Mouse (Mus musculus) frontal cortex, postnatal 10 days (tissue): Measurements from ENCODE around the gene Epn1.

Experiments used
- DNase-seq, 2 experiments: peaks; one replicate each; pipeline ENCODE4 v3.0.0; 2022; ENCODE audit warnings: low spot score in 2 of 2, mixed read lengths in 1 of 2

The Epn1 gene

DNA sequence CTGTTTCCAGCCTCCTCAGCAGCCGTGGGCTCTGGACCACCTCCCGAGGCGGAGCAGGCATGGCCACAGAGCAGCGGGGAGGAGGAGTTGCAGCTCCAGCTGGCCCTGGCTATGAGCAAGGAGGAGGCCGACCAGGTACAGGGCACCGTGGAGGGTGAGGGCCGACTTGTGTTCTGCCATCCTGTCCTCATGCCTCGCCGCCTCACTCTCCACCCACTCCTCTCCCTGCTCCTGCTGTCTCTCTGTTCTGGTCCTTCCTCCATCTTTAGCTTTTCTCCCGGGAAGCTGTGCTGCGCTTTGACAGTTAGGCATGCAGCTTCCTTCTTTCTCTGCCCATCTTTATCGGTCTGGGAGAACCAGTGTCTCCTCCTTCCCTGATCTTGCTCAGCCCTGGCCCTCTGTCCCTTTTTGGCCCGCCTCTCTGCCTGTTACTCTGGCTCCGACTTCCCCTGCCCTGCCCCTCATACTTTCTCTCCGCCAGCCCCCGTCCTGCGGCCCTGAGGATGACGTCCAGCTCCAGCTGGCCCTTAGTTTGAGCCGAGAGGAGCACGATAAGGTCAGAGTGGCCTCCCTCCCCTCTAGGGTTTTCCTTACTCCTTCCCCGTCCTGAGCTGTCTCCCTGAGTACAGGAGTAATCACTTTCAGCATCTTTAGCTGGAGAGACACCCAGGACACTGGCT, 12.9 kb downstream of the Epn1 start:
- no peak for DNase-seq

DNA sequence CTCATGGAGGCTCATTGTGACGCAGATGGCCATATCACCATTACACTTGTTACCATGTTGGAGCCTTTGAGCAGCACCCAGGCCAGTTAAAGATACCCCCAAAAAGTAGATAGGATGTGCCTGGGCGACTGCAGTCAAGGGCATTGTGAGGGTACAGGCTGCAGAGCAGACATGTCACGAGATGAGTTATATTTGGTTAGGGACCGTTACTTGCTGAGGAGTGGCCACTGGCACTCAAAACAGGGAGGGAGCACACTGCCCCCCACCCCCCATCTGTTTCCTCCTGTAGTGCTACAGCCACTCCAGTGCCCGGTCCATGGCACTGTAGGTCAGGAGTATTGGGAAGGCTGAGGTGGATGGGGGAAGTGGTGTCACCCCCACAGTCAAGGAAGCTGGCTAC, 18.7 kb downstream of the Epn1 start:
- DNase-seq = no peak

DNA sequence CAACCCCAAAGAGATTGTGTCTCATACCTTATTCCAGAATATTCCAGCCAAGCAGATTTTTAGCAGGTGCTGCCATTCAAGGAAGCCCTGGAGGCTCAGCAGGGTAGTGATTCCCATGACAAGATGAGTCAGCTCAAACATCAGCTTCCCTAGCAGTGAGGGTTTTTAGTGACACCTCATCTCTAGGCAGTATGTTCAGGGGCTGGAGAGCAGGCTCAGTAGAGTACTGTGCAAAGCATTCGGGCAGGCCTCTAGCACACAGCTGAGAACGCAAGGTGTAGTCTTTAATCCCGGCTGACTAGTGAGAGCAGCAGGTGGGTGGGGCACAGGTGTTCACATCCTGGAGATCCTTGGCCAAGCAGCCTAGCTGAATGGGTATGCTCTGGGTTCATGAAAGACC, 19.8 kb downstream of the Epn1 start:
- DNase-seq = peak in 1 of 2 experiments; percentile 14

DNA sequence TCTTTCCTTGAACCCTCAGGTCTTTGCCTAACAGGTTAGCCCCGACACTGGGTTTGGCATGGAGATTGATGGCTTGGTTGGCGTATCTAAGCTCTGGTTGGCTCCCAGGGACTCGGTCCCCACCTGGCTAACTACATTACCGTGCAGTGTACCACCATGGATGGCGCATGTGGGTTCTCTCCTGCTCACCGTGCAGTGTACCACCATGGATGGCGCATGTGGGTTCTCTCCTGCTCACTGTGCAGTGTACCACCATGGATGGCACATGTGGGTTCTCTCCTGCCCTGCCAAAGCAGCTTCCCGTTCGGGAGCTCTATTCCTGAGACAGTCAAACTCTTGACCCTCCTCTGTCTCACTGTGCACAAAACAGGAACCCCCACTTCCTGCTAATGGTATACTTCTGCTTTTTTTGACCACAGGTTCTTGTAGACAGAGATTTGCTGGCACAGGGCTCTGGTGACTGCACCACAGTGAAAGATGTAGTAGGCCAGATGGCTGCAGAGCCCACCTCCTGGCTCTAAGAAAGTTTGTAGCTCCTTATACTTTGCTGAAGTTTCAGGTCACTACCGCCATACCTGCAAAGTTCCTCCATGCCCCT, 21.1 kb downstream of the Epn1 start:
- peak in 1 of 2 experiments; percentile 44 for DNase-seq

DNA sequence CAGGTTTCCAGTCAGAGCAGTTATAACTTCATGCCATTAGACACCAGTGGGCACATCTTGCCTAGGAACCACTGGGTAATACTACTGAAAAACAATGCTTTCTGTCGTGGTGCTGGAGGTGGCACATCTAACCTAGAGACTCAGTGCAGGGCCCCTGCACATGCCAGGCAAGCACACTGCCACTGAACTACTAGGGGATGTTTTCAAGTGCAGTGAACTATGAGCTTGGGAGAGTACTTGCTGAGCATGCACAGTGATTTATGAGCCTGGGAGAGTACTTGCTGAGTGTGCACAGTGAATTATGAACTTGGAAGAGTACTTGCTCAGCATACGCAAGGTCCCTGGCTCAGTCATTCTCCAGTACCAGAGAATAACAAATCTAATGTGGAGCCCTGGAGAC, 22.5 kb downstream of the Epn1 start:
- DNase-seq = no peak

DNA sequence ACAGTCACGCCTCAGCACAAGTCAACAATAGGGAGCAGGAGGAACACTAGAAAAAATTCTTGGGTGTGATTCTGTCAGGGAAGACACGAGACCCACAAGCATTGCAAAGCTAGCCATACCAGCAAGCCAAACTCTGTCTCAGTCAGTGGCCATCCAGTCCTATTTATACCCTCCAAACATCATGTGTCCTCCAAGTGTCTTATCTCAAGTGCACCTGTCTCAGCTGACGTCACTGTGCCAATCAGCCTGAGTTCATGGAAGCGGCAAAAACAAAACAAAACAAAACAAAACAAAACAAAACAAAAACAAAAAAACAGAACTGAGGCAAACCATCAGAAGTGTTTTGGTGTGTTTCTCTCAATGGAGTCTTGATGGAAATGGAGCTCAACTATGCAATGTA, 28.2 kb downstream of the Epn1 start:
- DNase-seq = no peak

DNA sequence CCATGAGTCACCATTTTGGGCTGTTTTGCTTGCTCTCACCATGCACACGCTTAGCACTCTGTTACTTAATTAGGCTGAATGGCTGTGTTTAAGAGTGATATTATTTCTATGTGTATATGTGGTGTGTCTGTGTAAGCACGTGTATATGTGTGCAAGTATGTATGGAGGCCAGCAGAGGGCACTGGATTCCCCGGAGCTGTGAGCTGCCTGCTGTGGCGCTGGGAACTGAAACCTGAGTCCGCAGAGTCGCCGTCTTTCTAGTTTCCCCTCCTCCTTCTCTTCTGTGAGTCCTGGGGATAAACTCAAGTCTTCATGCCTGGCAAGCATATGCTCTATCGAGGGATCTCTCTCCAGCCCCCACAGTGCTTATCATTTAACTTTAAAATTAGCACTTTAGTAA, 29.3 kb downstream of the Epn1 start:
- DNase-seq = no peak

DNA sequence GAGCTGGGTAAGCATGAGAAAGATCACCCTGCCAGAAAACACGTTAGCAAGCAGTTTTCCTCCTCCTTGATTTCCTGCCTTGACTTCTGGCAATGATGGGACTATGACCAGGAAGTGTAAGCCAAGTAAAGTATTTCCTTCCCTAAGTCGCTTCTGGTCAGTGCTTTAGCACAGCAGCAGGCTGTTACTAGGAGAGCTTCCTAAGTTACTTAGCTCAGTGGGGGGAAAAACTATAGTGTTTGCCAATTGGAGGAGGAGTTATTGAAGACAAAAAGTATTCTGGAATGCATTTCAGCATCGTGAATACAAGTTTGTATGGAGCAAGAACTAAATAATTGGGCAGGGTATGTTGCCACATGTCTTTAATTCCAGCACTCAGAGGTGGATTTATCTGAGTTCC, 32.7 kb downstream of the Epn1 start:
- DNase-seq = no peak

DNA sequence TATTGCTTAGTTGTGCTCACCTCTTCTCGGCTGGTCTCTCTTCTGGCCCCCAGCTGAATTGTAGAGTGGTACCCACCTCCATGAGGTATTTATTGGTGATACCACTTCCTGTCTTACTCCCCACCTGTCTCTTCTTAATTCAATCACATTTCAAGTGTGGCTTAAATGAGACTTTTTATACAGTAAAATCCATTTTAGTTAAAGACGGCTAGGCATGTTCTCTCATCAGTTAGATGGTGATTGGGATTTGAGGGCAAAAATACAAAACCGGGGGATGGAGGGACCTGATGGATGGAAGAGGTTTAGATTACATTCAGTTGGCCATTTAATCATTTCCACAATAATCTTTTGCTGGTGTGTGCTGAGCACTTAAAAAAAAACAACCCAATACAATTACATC, 36.8 kb downstream of the Epn1 start, which contains the start of gene Rfpl4:
Rfpl4 (minus strand) TSS at position 101 of the 400 bp plus-strand sequence.
- no peak for DNase-seq

DNA sequence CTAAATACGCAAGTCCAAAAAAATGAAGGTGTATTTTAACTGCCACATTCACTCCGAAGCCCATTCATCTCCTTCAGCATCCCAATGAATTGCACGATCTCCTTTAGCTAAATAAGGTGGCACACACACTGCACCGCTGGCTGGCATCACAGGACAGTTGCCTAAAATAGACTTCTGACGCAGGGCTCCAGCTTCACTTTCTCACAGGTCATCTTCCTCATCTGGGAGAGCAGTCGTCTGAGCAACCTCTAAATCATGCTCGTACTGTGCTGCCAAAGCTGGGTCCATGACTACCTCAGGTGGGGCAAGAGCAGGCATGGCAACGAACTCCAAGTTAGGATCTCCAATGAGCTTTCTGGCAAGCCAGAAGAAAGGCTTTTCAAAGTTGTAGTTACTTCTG, 45.0 kb downstream of the Epn1 start:
- no peak for DNase-seq

DNA sequence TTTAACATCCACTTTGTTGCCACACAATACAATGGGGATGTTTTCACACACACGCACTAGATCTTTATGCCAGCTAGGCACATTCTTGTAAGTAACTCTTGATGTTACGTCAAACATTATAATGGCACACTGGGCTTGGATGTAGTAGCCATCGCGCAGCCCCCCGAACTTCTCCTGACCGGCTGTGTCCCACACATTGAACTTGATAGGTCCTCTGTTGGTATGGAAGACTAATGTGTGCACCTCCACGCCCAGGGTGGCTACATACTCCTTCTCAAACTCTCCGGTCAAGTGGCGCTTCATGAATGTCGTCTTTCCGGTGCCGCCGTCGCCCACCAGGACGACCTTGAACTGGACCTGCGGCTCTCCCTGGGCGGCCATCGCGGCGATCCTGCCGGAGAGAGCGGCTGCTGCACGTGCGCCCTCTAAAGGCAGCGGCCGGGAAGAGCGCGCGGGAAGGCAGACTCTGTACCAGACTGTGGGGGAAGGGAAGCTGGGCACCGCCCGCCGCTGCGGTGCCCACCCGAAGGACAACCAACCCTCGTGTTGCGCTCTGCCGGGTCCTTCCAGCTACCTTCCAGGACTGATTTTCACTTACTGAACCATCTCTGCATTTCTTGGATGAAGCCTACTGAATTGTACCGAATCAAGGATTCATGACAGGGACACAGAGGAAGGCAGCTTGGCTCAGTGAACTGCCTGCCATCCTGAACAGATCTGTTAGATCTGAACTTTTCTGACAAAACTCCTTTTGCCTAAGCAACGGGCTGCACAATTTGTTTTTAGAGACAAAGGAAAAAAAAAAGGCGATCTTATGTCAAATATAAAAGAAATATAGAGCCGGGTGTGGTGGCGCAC, 45.7 kb downstream of the Epn1 start, which contains the start of gene Rasl2-9:
Rasl2-9 (minus strand) TSS at position 402 of the 858 bp plus-strand sequence.
- DNase-seq = peak; percentile 52 to 80
